Mouse (Mus musculus): ENCODE results near the gene Slc25a34. TPM values are rescaled to one million over a fixed set of nuclear protein-coding genes. Genes with fewer than 3 reads are reported as not detected.

Slc25a34 gene
- polyA plus RNA-seq, 1 experiment: 25.3 TPM

- Histone ChIP-seq H3K4me1 (ENCODE audit: control insufficient read depth, insufficient read depth, insufficient read length, low read length) (peaks cover 23% of the 10 kb centered on the region), H3K4me3 (ENCODE audit: low read depth, low read length) (peak overlapping the region; percentile 79)
These were observed 24.7 kb downstream of the Slc25a34 start for GRCm38 (mm10) chr4:141598894-141599250.

GRCm38 (mm10) chr4:141598199-141598893 lies 25.3 kb downstream of the Slc25a34 start:
- Histone ChIP-seq H3K36me3 (ENCODE audit: control insufficient read depth, insufficient read depth, low read length) (peaks cover 17% of the 10 kb centered on the region), H3K27me3 (ENCODE audit: control insufficient read depth, insufficient read depth, low read length) (no peaks in the 10 kb centered on the region), H3K4me3 (ENCODE audit: low read depth, low read length) (peak overlapping the region; percentile 79), H3K4me1 (ENCODE audit: control insufficient read depth, insufficient read depth, insufficient read length, low read length) (peaks cover 23% of the 10 kb centered on the region), H3K27ac (ENCODE audit: insufficient read depth, low read depth, low read length) (peak overlapping the region; percentile 78)
- no peak for TF ChIP-seq CTCF (IDR thresholded peaks at IDR 0.05; ENCODE audit: extremely low read depth, insufficient read length, insufficient replicate concordance, low read depth, low read length)
- no peak for TF ChIP-seq POLR2A (IDR thresholded peaks at IDR 0.05; ENCODE audit: low read depth, low read length)
- 27% methylated on average over 19 of the region's 19 CpGs for WGBS

More at GRCm38 (mm10) chr4:141598894-141599250, 24.7 kb downstream of the Slc25a34 start:
- Histone ChIP-seq H3K27ac (ENCODE audit: insufficient read depth, low read depth, low read length) (peak overlapping the region; percentile 78), H3K36me3 (ENCODE audit: control insufficient read depth, insufficient read depth, low read length) (peaks cover 16% of the 10 kb centered on the region), H3K27me3 (ENCODE audit: control insufficient read depth, insufficient read depth, low read length) (no peaks in the 10 kb centered on the region)
- TF ChIP-seq POLR2A (IDR thresholded peaks at IDR 0.05; ENCODE audit: low read depth, low read length) (no peak), CTCF (IDR thresholded peaks at IDR 0.05; ENCODE audit: extremely low read depth, insufficient read length, insufficient replicate concordance, low read depth, low read length) (no peak)
- 6% methylated on average over 9 of the region's 9 CpGs for WGBS

- TF ChIP-seq POLR2A (IDR thresholded peaks at IDR 0.05; ENCODE audit: low read depth, low read length): no peak
- H3K4me3 ChIP-seq (ENCODE audit: low read depth, low read length): no peak overlapping the region
- peak overlapping the region; percentile 62 for H3K27ac ChIP-seq (ENCODE audit: insufficient read depth, low read depth, low read length)
- peaks cover 21% of the 10 kb centered on the region for H3K4me1 ChIP-seq (ENCODE audit: control insufficient read depth, insufficient read depth, insufficient read length, low read length)
- no peaks in the 10 kb centered on the region for H3K27me3 ChIP-seq (ENCODE audit: control insufficient read depth, insufficient read depth, low read length)
- 67% methylated on average over 8 of the region's 8 CpGs for WGBS
- peaks cover 31% of the 10 kb centered on the region for H3K36me3 ChIP-seq (ENCODE audit: control insufficient read depth, insufficient read depth, low read length)
These were observed 26.8 kb downstream of the Slc25a34 start for GRCm38 (mm10) chr4:141596700-141597328.

GRCm38 (mm10) chr4:141595605-141596268 lies 27.9 kb downstream of the Slc25a34 start:
- Histone ChIP-seq H3K4me3 (ENCODE audit: low read depth, low read length) (no peak overlapping the region), H3K27ac (ENCODE audit: insufficient read depth, low read depth, low read length) (peak overlapping the region; percentile 62), H3K36me3 (ENCODE audit: control insufficient read depth, insufficient read depth, low read length) (peaks cover 37% of the 10 kb centered on the region), H3K27me3 (ENCODE audit: control insufficient read depth, insufficient read depth, low read length) (no peaks in the 10 kb centered on the region), H3K4me1 (ENCODE audit: control insufficient read depth, insufficient read depth, insufficient read length, low read length) (peaks cover 19% of the 10 kb centered on the region)
- TF ChIP-seq POLR2A (IDR thresholded peaks at IDR 0.05; ENCODE audit: low read depth, low read length) (no peak), CTCF (IDR thresholded peaks at IDR 0.05; ENCODE audit: extremely low read depth, insufficient read length, insufficient replicate concordance, low read depth, low read length) (peak; percentile 50; the same call in 1 of the 2 replicates)
- 14% methylated on average over 9 of the region's 9 CpGs for WGBS

- Histone ChIP-seq H3K27ac (ENCODE audit: insufficient read depth, low read depth, low read length) (no peak overlapping the region), H3K36me3 (ENCODE audit: control insufficient read depth, insufficient read depth, low read length) (peaks cover 42% of the 10 kb centered on the region), H3K27me3 (ENCODE audit: control insufficient read depth, insufficient read depth, low read length) (no peaks in the 10 kb centered on the region), H3K4me3 (ENCODE audit: low read depth, low read length) (no peak overlapping the region), H3K4me1 (ENCODE audit: control insufficient read depth, insufficient read depth, insufficient read length, low read length) (peaks cover 19% of the 10 kb centered on the region)
- TF ChIP-seq CTCF (IDR thresholded peaks at IDR 0.05; ENCODE audit: extremely low read depth, insufficient read length, insufficient replicate concordance, low read depth, low read length): no peak
- no peak for TF ChIP-seq POLR2A (IDR thresholded peaks at IDR 0.05; ENCODE audit: low read depth, low read length)
- 93% methylated on average over 11 of the region's 11 CpGs for WGBS
These were observed 28.5 kb downstream of the Slc25a34 start for GRCm38 (mm10) chr4:141595138-141595537.

GRCm38 (mm10) chr4:141591547-141591946 lies 32.1 kb downstream of the Slc25a34 start:
- Histone ChIP-seq H3K27me3 (ENCODE audit: control insufficient read depth, insufficient read depth, low read length) (no peaks in the 10 kb centered on the region), H3K36me3 (ENCODE audit: control insufficient read depth, insufficient read depth, low read length) (peaks cover 75% of the 10 kb centered on the region), H3K4me3 (ENCODE audit: low read depth, low read length) (no peak overlapping the region), H3K4me1 (ENCODE audit: control insufficient read depth, insufficient read depth, insufficient read length, low read length) (peaks cover 11% of the 10 kb centered on the region), H3K27ac (ENCODE audit: insufficient read depth, low read depth, low read length) (no peak overlapping the region)
- TF ChIP-seq CTCF (IDR thresholded peaks at IDR 0.05; ENCODE audit: extremely low read depth, insufficient read length, insufficient replicate concordance, low read depth, low read length): peak; percentile 86; the same call in 1 of the 2 replicates
- no peak for TF ChIP-seq POLR2A (IDR thresholded peaks at IDR 0.05; ENCODE audit: low read depth, low read length)
- WGBS: 12% methylated on average over 3 of the region's 3 CpGs

GRCm38 (mm10) chr4:141583919-141584318 lies 39.7 kb downstream of the Slc25a34 start:
- no peak for TF ChIP-seq CTCF (IDR thresholded peaks at IDR 0.05; ENCODE audit: extremely low read depth, insufficient read length, insufficient replicate concordance, low read depth, low read length)
- TF ChIP-seq POLR2A (IDR thresholded peaks at IDR 0.05; ENCODE audit: low read depth, low read length): no peak
- Histone ChIP-seq H3K27me3 (ENCODE audit: control insufficient read depth, insufficient read depth, low read length) (no peaks in the 10 kb centered on the region), H3K4me3 (ENCODE audit: low read depth, low read length) (no peak overlapping the region), H3K4me1 (ENCODE audit: control insufficient read depth, insufficient read depth, insufficient read length, low read length) (peaks cover 9% of the 10 kb centered on the region), H3K27ac (ENCODE audit: insufficient read depth, low read depth, low read length) (no peak overlapping the region), H3K36me3 (ENCODE audit: control insufficient read depth, insufficient read depth, low read length) (peaks cover 78% of the 10 kb centered on the region)
- WGBS: 79% methylated on average over 8 of the region's 8 CpGs

All from small intestine, adult 2 months (tissue).